Mouse (Mus musculus) spleen, adult 2 months (tissue): ENCODE results near the gene Kcnf1.

ENCODE experiments used
- CTCF ChIP-seq: fragments of 200-500 bp; IDR thresholded peaks from 2 replicates; pipeline ENCODE4 v1.5.1; 2011; ENCODE audit warnings: mild to moderate bottlenecking, inconsistent platforms; ENCODE audit not compliant: insufficient read depth, insufficient read length, insufficient replicate concordance; ENCODE audit errors: extremely low read depth
- POLR2A ChIP-seq: fragments of 200-500 bp; IDR thresholded peaks from 2 replicates; pipeline ENCODE4 v1.6.1; 2011; ENCODE audit warnings: low read depth, low read length, inconsistent platforms

- TF ChIP-seq CTCF (no peak), POLR2A (no peak)
Measured at GRCm38 (mm10) chr12:17215751-17216150, 39.1 kb upstream of the Kcnf1 start.
